ENCODE assay signal across 10 mouse cellular contexts in the genomic region with DNA sequence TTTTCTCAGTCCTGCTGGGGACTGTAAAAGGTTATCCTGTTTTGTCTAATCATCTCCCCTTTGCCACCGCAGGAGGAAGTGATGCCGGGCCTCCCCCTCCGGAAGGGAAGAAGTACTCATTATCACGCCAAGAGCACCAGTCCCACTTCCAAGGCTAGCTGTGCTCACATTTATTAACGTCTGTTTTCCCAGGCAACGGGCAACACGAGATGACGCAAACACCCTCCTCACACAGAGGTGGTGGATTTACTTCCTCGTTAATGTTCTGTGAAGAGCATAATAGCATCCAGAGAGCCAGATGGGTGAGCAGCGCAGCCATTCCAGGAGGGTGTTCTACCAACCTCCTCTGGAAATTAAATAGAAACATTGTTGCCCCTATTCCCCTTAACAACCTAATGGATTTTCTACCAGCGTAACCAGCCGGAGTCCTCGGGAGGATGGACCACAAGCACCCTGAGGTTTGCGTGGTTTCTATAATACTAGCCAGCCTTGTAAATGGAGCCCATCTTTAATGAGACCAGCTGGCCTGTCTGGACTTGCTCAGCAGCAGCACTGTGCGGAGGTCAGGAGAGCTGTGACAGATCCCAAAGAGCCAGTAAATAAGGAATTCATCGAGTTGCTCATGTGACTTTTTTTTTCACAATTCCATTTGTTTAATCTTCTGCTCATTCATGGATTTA. TPM values are rescaled to one million over a fixed set of nuclear protein-coding genes. Genes with fewer than 3 reads are reported as not detected.
DNase-seq lines count a peak whose midpoint lies in the region; ATAC-seq and TF ChIP-seq lines count a peak whose summit lies in the region.
"Had no signal": no experiment of that assay in that cellular context is flagged by ENCODE, and none has a peak within 500 bp of the region (broad histone marks: within the 10 kb centered on the region; RNA-seq: fewer than 3 reads in every experiment).

No protein-coding gene starts in this region.

- TF ChIP-seq POLR2A in lung, adult 2 months (IDR thresholded peaks at IDR 0.05; ENCODE audit: borderline replicate concordance, extremely low read depth, low read depth, low read length): no peak

- no peaks in the 10 kb centered on the region for H3K4me1 ChIP-seq in lung, embryonic 14.5 days (ENCODE audit: insufficient read depth)
- H3K4me1 ChIP-seq in lung, adult 2 months (ENCODE audit: control insufficient read depth, insufficient read depth, low read length): peaks cover 2% of the 10 kb centered on the region; the same call in 1 of the 2 replicates
- H3K4me1 ChIP-seq in embryonic facial prominence, embryonic 14.5 days (ENCODE audit: control insufficient read depth, insufficient read depth, low read length): peaks cover 4% of the 10 kb centered on the region; the same call in 1 of the 2 replicates
- H3K4me1 ChIP-seq in limb, embryonic 15.5 days: peaks cover 20% of the 10 kb centered on the region
- peaks cover 23% of the 10 kb centered on the region for H3K4me1 ChIP-seq in neural tube, embryonic 13.5 days (replicated peaks)

- WGBS in lung, embryonic 14.5 days: 65% methylated on average over 16 of the region's 16 CpGs
- WGBS in lung, adult 2 months: 45% methylated on average over 16 of the region's 16 CpGs
- WGBS in embryonic facial prominence, embryonic 14.5 days: 48% methylated on average over 16 of the region's 16 CpGs
- WGBS in limb, embryonic 15.5 days: 16% methylated on average over 16 of the region's 16 CpGs
- 32% methylated on average over 16 of the region's 16 CpGs for WGBS in neural tube, embryonic 13.5 days

- no peak overlapping the region for H3K4me3 ChIP-seq in lung, embryonic 14.5 days (ENCODE audit: low read depth, low read length)
- H3K4me3 ChIP-seq in lung, adult 2 months (replicated peaks; ENCODE audit: extremely low read depth, low read depth, low read length): no peak overlapping the region
- H3K4me3 ChIP-seq in embryonic facial prominence, embryonic 14.5 days (ENCODE audit: low read depth, low read length): no peak overlapping the region
- no peak overlapping the region for H3K4me3 ChIP-seq in limb, embryonic 15.5 days
- no peak overlapping the region for H3K4me3 ChIP-seq in neural tube, embryonic 13.5 days
- H3K4me3 ChIP-seq: embryonic facial prominence, embryonic 13.5 days; left cerebral cortex, adult 2 months had no signal

- no peaks in the 10 kb centered on the region for H3K36me3 ChIP-seq in lung, embryonic 14.5 days (ENCODE audit: insufficient read depth)
- no peaks in the 10 kb centered on the region for H3K36me3 ChIP-seq in embryonic facial prominence, embryonic 14.5 days (ENCODE audit: control insufficient read depth, insufficient read depth, low read length)
- no peaks in the 10 kb centered on the region for H3K36me3 ChIP-seq in limb, embryonic 15.5 days
- H3K36me3 ChIP-seq in neural tube, embryonic 13.5 days: no peaks in the 10 kb centered on the region
- H3K36me3 ChIP-seq: embryonic facial prominence, embryonic 13.5 days had no signal

- no peak for ATAC-seq in lung, embryonic 14.5 days (ENCODE audit: insufficient read depth)
- ATAC-seq in embryonic facial prominence, embryonic 14.5 days (ENCODE audit: low read depth): peak; percentile 67; the same call in 1 of the 2 replicates
- ATAC-seq in limb, embryonic 15.5 days (ENCODE audit: insufficient number of reproducible peaks, low FRiP score, low TSS enrichment, low read depth): 0 out of 2 replicates have a peak, but pooled peaks have one; percentile 72
- ATAC-seq in neural tube, embryonic 13.5 days (ENCODE audit: low read depth): peak; percentile 84

- DNase-seq in lung, embryonic 14.5 days: peak; percentile 19
- DNase-seq in lung, adult 2 months: no peak
- DNase-seq in embryonic facial prominence, embryonic 14.5 days (ENCODE audit: low spot score): peak; percentile 50
- no peak for DNase-seq in right cerebral cortex, postnatal 4 days
- no peak for DNase-seq in heart, adult 18-20 months
- no peak for DNase-seq in heart, postnatal 4 days

- no peaks in the 10 kb centered on the region for H3K9me3 ChIP-seq in lung, embryonic 14.5 days (ENCODE audit: low read depth, low read length)
- no peaks in the 10 kb centered on the region for H3K9me3 ChIP-seq in embryonic facial prominence, embryonic 14.5 days (ENCODE audit: control insufficient read depth, low read length)
- H3K9me3 ChIP-seq in limb, embryonic 15.5 days: no peaks in the 10 kb centered on the region
- H3K9me3 ChIP-seq in neural tube, embryonic 13.5 days: no peaks in the 10 kb centered on the region
- H3K9me3 ChIP-seq: embryonic facial prominence, embryonic 13.5 days had no signal

- no peak overlapping the region for H3K9ac ChIP-seq in lung, embryonic 14.5 days
- no peak overlapping the region for H3K9ac ChIP-seq in embryonic facial prominence, embryonic 14.5 days (ENCODE audit: low read depth, low read length)
- no peak overlapping the region for H3K9ac ChIP-seq in limb, embryonic 15.5 days
- H3K9ac ChIP-seq in neural tube, embryonic 13.5 days: no peak overlapping the region
- H3K9ac ChIP-seq: embryonic facial prominence, embryonic 13.5 days had no signal

- H3K4me2 ChIP-seq in lung, embryonic 14.5 days: no peak overlapping the region
- no peak overlapping the region for H3K4me2 ChIP-seq in embryonic facial prominence, embryonic 14.5 days (ENCODE audit: low read depth, low read length)
- H3K4me2 ChIP-seq in limb, embryonic 15.5 days: peak overlapping the region; percentile 32
- peak overlapping the region; percentile 18; the same call in 1 of the 2 replicates for H3K4me2 ChIP-seq in neural tube, embryonic 13.5 days
- H3K4me2 ChIP-seq: embryonic facial prominence, embryonic 13.5 days had no signal

- H3K27me3 ChIP-seq in lung, embryonic 14.5 days (ENCODE audit: insufficient read depth, low read length): no peaks in the 10 kb centered on the region
- H3K27me3 ChIP-seq in embryonic facial prominence, embryonic 14.5 days (replicated peaks; ENCODE audit: control insufficient read depth, insufficient read depth, low read length): no peaks in the 10 kb centered on the region
- H3K27me3 ChIP-seq in limb, embryonic 15.5 days: no peaks in the 10 kb centered on the region
- H3K27me3 ChIP-seq in neural tube, embryonic 13.5 days: no peaks in the 10 kb centered on the region
- H3K27me3 ChIP-seq: embryonic facial prominence, embryonic 13.5 days had no signal

- no peak for TF ChIP-seq CTCF in lung, embryonic 14.5 days (IDR thresholded peaks at IDR 0.05; ENCODE audit: low read depth)
- TF ChIP-seq CTCF in lung, adult 2 months (IDR thresholded peaks at IDR 0.05; ENCODE audit: insufficient read depth, low read length): no peak

- peak overlapping the region; percentile 24; the same call in 1 of the 2 replicates for H3K27ac ChIP-seq in lung, embryonic 14.5 days (ENCODE audit: low read depth)
- H3K27ac ChIP-seq in embryonic facial prominence, embryonic 14.5 days (replicated peaks; ENCODE audit: low read depth, low read length): no peak overlapping the region
- H3K27ac ChIP-seq in limb, embryonic 15.5 days: peak overlapping the region; percentile 22; the same call in 1 of the 2 replicates
- peak overlapping the region; percentile 79 for H3K27ac ChIP-seq in neural tube, embryonic 13.5 days (replicated peaks)
- H3K27ac ChIP-seq: left cerebral cortex, adult 2 months had no signal

RNA-seq across cellular contexts. Expression of a gene that starts 28.1 kb away (rescaled TPM):
- polyA plus RNA-seq in lung, embryonic 14.5 days (2014; fragmentation: Nextera tagmentation; extraction: Ambion mirVana): 1.4 and 1.5 TPM in 2 replicates
- 10.7 and 11.5 TPM in 2 replicates for polyA plus RNA-seq in lung, adult 2 months (2012; rRNA removed)
- 1.4 and 1.8 TPM in 2 replicates for polyA plus RNA-seq in embryonic facial prominence, embryonic 14.5 days (2014; fragmentation: Nextera tagmentation; extraction: Ambion mirVana)
- polyA plus RNA-seq in limb, embryonic 15.5 days (2015; fragmentation: Nextera tagmentation; extraction: Ambion mirVana): 3.3 and 3.4 TPM in 2 replicates
- polyA plus RNA-seq in neural tube, embryonic 13.5 days (2015; fragmentation: Nextera tagmentation; extraction: Ambion mirVana): 4.4 and 4.7 TPM in 2 replicates
- under 1 TPM; 0.27 to 0.41 TPM for total RNA-seq in heart, adult 18-20 months (2021)
- 1 to 10 TPM in 1 of 2 experiments, under 1 TPM in 1; 0.79 to 1.6 TPM for total RNA-seq in heart, postnatal 4 days (2021)

Comparison
In these comparisons a context has a peak if more than half of its experiments do, and no peak if none do; other contexts are left out.
1. DNase-seq: peak in lung, embryonic 14.5 days (single experiment) and embryonic facial prominence, embryonic 14.5 days (single experiment); none in lung, adult 2 months (single experiment), right cerebral cortex, postnatal 4 days (single experiment), heart, adult 18-20 months (0 of 2) and heart, postnatal 4 days (single experiment).
2. H3K4me2 ChIP-seq: peak in limb, embryonic 15.5 days (single experiment) and neural tube, embryonic 13.5 days (single experiment); none in lung, embryonic 14.5 days (single experiment) and embryonic facial prominence, embryonic 14.5 days (single experiment).